Mouse (Mus musculus) testis, adult 2 months (tissue): Measurements from ENCODE around the gene C8b.

Experiments
- CTCF ChIP-seq: fragments of 200-500 bp; IDR thresholded peaks from 2 replicates; pipeline ENCODE4 v1.5.1; 2012; ENCODE audit warnings: low read depth, mild to moderate bottlenecking, inconsistent platforms, low read length, moderate library complexity; ENCODE audit not compliant: control insufficient read depth, insufficient read depth, insufficient replicate concordance
- POLR2A ChIP-seq: fragments of 200-500 bp; IDR thresholded peaks from 2 replicates; pipeline ENCODE4 v1.6.1; 2012; ENCODE audit warnings: low read depth, mild to moderate bottlenecking, inconsistent platforms, low read length, moderate library complexity; ENCODE audit not compliant: control insufficient read depth

GRCm38 (mm10) chr4:104813617-104814016 lies 47.5 kb downstream of the C8b start:
- TF ChIP-seq CTCF (no peak), POLR2A (no peak)
